Mouse (Mus musculus) MEL (cell line): ENCODE data around the gene Hoxa1. TPM values are rescaled to one million over a fixed set of nuclear protein-coding genes. Genes with fewer than 3 reads are reported as not detected.

Experiments
- DNase-seq: peaks from one replicate; pipeline ENCODE4 v3.0.0; 2011; ENCODE audit warnings: low read depth, low spot score
- H3K27ac ChIP-seq: 2 replicates; pipeline ENCODE4 v1.5.1; 2012; ENCODE audit warnings: low read depth, mild to moderate bottlenecking, control low read depth, low read length, moderate library complexity; ENCODE audit not compliant: control insufficient read depth
- H3K27me3 ChIP-seq, 2 experiments: fragments of 150-350 bp in 1 of 2; sonication (generic) in 1 of 2; 2 replicates each; pipeline ENCODE4 v1.6.1; 2012; ENCODE audit warnings: low read length in 2 of 2, mild to moderate bottlenecking in 2 of 2, improper control_type of control experiment in 1 of 2, moderate library complexity in 1 of 2; ENCODE audit not compliant: insufficient read depth in 2 of 2, control insufficient read depth in 1 of 2
- H3K36me3 ChIP-seq, 2 experiments: 2 replicates each; pipeline ENCODE4 v1.6.1; 2012 to 2014; ENCODE audit warnings: low read length in 2 of 2, improper control_type of control experiment in 1 of 2, inconsistent platforms in 1 of 2, mild to moderate bottlenecking in 1 of 2; ENCODE audit not compliant: insufficient read depth in 2 of 2, control insufficient read depth in 1 of 2
- H3K4me1 ChIP-seq, 2 experiments: fragments of 150-350 bp in 1 of 2; sonication (generic) in 1 of 2; 2 replicates each; pipeline ENCODE4 v1.6.1; 2012; ENCODE audit warnings: low read length in 2 of 2, improper control_type of control experiment in 1 of 2, mild to moderate bottlenecking in 1 of 2; ENCODE audit not compliant: insufficient read depth in 2 of 2, control insufficient read depth in 1 of 2
- H3K4me3 ChIP-seq, 2 experiments: fragments of 150-350 bp in 1 of 2; sonication (generic) in 1 of 2; 2 replicates each; pipeline ENCODE4 v1.5.1; 2012; ENCODE audit warnings: low read depth in 2 of 2, low read length in 2 of 2, mild to moderate bottlenecking in 2 of 2, moderate library complexity in 2 of 2, control low read depth in 1 of 2, improper control_type of control experiment in 1 of 2; ENCODE audit not compliant: control insufficient read depth in 1 of 2, insufficient read depth in 1 of 2
- H3K79me2 ChIP-seq: 2 replicates; pipeline ENCODE4 v1.6.1; 2012; ENCODE audit warnings: mild to moderate bottlenecking, low read length, moderate library complexity; ENCODE audit not compliant: control insufficient read depth, poor library complexity, insufficient read depth
- H3K9ac ChIP-seq: 2 replicates; pipeline ENCODE4 v1.6.1; 2012; ENCODE audit warnings: low read depth, mild to moderate bottlenecking, control low read depth, low read length, moderate library complexity; ENCODE audit not compliant: control insufficient read depth, poor library complexity, severe bottlenecking
- H3K9me3 ChIP-seq: fragments of 150-350 bp; sonication (generic); replicated peaks from 2 replicates; pipeline ENCODE4 v1.6.1; 2012; ENCODE audit warnings: mild to moderate bottlenecking, low read length, improper control_type of control experiment, moderate library complexity; ENCODE audit not compliant: insufficient read depth
- CHD1 ChIP-seq: IDR thresholded peaks from 2 replicates; pipeline ENCODE4 v1.6.1; 2012; ENCODE audit warnings: low read depth, mild to moderate bottlenecking, inconsistent platforms, low read length, improper control_type of control experiment
- CHD2 ChIP-seq: IDR thresholded peaks from 2 replicates; pipeline ENCODE4 v1.6.1; 2011; ENCODE audit warnings: low read length, improper control_type of control experiment
- CTCF ChIP-seq, 3 experiments: IDR thresholded peaks in 2 of 3; conservative IDR thresholded peaks in 1 of 3; 2 replicates each; pipeline ENCODE4 v1.5.1; 2011 to 2012; ENCODE audit warnings: low read length in 3 of 3, low read depth in 2 of 3, mild to moderate bottlenecking in 2 of 3, improper control_type of control experiment in 1 of 3, inconsistent platforms in 1 of 3, mixed read lengths in 1 of 3, moderate library complexity in 1 of 3; ENCODE audit not compliant: control insufficient read depth in 1 of 3, insufficient read depth in 1 of 3, poor library complexity in 1 of 3, severe bottlenecking in 1 of 3
- GATA1 ChIP-seq: IDR thresholded peaks from 2 replicates; pipeline ENCODE4 v1.6.1; 2011; ENCODE audit warnings: low read depth, low read length, improper control_type of control experiment
- HCFC1 ChIP-seq: IDR thresholded peaks from 2 replicates; pipeline ENCODE4 v1.6.1; 2012; ENCODE audit warnings: low read depth, mild to moderate bottlenecking, inconsistent platforms, low read length, improper control_type of control experiment, moderate library complexity
- MAZ ChIP-seq: IDR thresholded peaks from 2 replicates; pipeline ENCODE4 v1.6.1; 2012; ENCODE audit warnings: low read depth, mild to moderate bottlenecking, inconsistent platforms, low read length, improper control_type of control experiment
- MEF2A ChIP-seq: IDR thresholded peaks from 2 replicates; pipeline ENCODE4 v1.6.1; 2014; ENCODE audit warnings: low read depth, mild to moderate bottlenecking, inconsistent platforms, low read length, improper control_type of control experiment; ENCODE audit not compliant: poor library complexity, insufficient replicate concordance, severe bottlenecking; ENCODE audit errors: extremely low read depth
- MYC ChIP-seq: IDR thresholded peaks from 2 replicates; pipeline ENCODE4 v1.6.1; 2011; ENCODE audit warnings: low read depth, mild to moderate bottlenecking, low read length, improper control_type of control experiment, moderate library complexity
- NRF1 ChIP-seq: IDR thresholded peaks from 2 replicates; pipeline ENCODE4 v1.6.1; 2014; ENCODE audit warnings: low read depth, mild to moderate bottlenecking, inconsistent platforms, low read length, improper control_type of control experiment, moderate library complexity; ENCODE audit not compliant: poor library complexity, insufficient read depth, severe bottlenecking
- RAD21 ChIP-seq: IDR thresholded peaks from 2 replicates; pipeline ENCODE4 v1.6.1; 2011; ENCODE audit warnings: mild to moderate bottlenecking, low read depth, low read length, improper control_type of control experiment
- RCOR1 ChIP-seq: IDR thresholded peaks from 2 replicates; pipeline ENCODE4 v1.6.1; 2012; ENCODE audit warnings: low read depth, mild to moderate bottlenecking, inconsistent platforms, low read length, improper control_type of control experiment
- SIN3A ChIP-seq: IDR thresholded peaks from 2 replicates; pipeline ENCODE4 v1.6.1; 2012; ENCODE audit warnings: low read length, improper control_type of control experiment, inconsistent platforms
- SMC3 ChIP-seq: IDR thresholded peaks from 2 replicates; pipeline ENCODE4 v1.6.1; 2011; ENCODE audit warnings: low read depth, low read length, improper control_type of control experiment
- TCF12 ChIP-seq: IDR thresholded peaks from 2 replicates; pipeline ENCODE4 v1.6.1; 2014; ENCODE audit warnings: low read depth, mild to moderate bottlenecking, inconsistent platforms, low read length, improper control_type of control experiment, moderate library complexity
- USF1 ChIP-seq: IDR thresholded peaks from 2 replicates; pipeline ENCODE4 v1.6.1; 2014; ENCODE audit warnings: low read depth, mild to moderate bottlenecking, inconsistent platforms, low read length, improper control_type of control experiment, moderate library complexity
- ZKSCAN1 ChIP-seq: IDR thresholded peaks from 2 replicates; pipeline ENCODE4 v1.6.1; 2012; ENCODE audit warnings: low read depth, mild to moderate bottlenecking, inconsistent platforms, low read length, improper control_type of control experiment, moderate library complexity
- ZMIZ1 ChIP-seq: IDR thresholded peaks from 2 replicates; pipeline ENCODE4 v1.6.1; 2012; ENCODE audit warnings: low read depth, mild to moderate bottlenecking, inconsistent platforms, low read length, improper control_type of control experiment, moderate library complexity
- ZNF384 ChIP-seq: IDR thresholded peaks from 2 replicates; pipeline ENCODE4 v1.6.1; 2012; ENCODE audit warnings: low read depth, mild to moderate bottlenecking, inconsistent platforms, low read length, improper control_type of control experiment
- polyA plus RNA-seq, 2 experiments: library from polyadenylated mRNA; stranded (reverse) in 1 of 2; unstranded in 1 of 2; fragments of >175 nt in 1 of 2; fragments of >200 nt in 1 of 2; gene quantifications; 2 replicates each; pipeline versions ENCODE4 v1.2.1 to v1.2.4; 2012; ENCODE audit warnings: low replicate concordance in 2 of 2, low read depth in 1 of 2; ENCODE audit not compliant: insufficient read length in 2 of 2, insufficient read depth in 1 of 2, missing spikeins in 1 of 2
- total RNA-seq: library from RNA; depleted of rRNA; stranded (reverse); fragments of 300-350 nt; gene quantifications from 2 replicates; pipeline ENCODE4 v1.2.3, GENCODE M21; 2012

Hoxa1 gene
- total and polyA plus RNA-seq, 3 experiments: not detected

- Histone ChIP-seq H3K9me3 (no peaks in the 10 kb centered on the region), H3K36me3 (no peaks in the 10 kb centered on the region), H3K4me3 (no peak overlapping the region), H3K27ac (no peak overlapping the region), H3K27me3 (no peaks in the 10 kb centered on the region), H3K9ac (no peak overlapping the region), H3K4me1 (no peaks in the 10 kb centered on the region), H3K79me2 (no peaks in the 10 kb centered on the region)
- no peak for DNase-seq
- no peak for TF ChIP-seq MYC
- TF ChIP-seq NRF1: no peak
- no peak for TF ChIP-seq CTCF (IDR thresholded peaks at IDR 0.05 in 2 of 3, conservative IDR thresholded peaks at IDR 0.05 in 1 of 3; ENCODE audit: control insufficient read depth in 1 of 3, insufficient read depth in 1 of 3, low read depth in 2 of 3, low read length in 3 of 3, poor library complexity in 1 of 3, severe bottlenecking in 1 of 3)
- TF ChIP-seq USF1: no peak
- no peak for TF ChIP-seq CHD2
- TF ChIP-seq ZKSCAN1: no peak
- no peak for TF ChIP-seq GATA1
Observed at GRCm38 (mm10) chr6:52171331-52171730, 13.2 kb upstream of the Hoxa1 start.

GRCm38 (mm10) chr6:52170898-52171223 lies 12.7 kb upstream of the Hoxa1 start:
- H3K4me3 ChIP-seq: no peak overlapping the region
- TF ChIP-seq SMC3: no peak
- TF ChIP-seq NRF1: no peak
- no peak for TF ChIP-seq ZMIZ1
- TF ChIP-seq SIN3A: no peak
- no peak for TF ChIP-seq ZNF384
- TF ChIP-seq TCF12: no peak
- no peak for TF ChIP-seq MAZ
- no peak for TF ChIP-seq RAD21
- no peak for TF ChIP-seq HCFC1
- no peak for TF ChIP-seq MEF2A
- TF ChIP-seq CHD1: no peak
- TF ChIP-seq RCOR1: no peak
- DNase-seq: no peak
- no peak overlapping the region for H3K27ac ChIP-seq
- no peak overlapping the region for H3K9ac ChIP-seq
- no peaks in the 10 kb centered on the region for H3K36me3 ChIP-seq
- no peaks in the 10 kb centered on the region for H3K27me3 ChIP-seq
- H3K9me3 ChIP-seq: no peaks in the 10 kb centered on the region
- H3K4me1 ChIP-seq: no peaks in the 10 kb centered on the region
- H3K79me2 ChIP-seq: no peaks in the 10 kb centered on the region
